Mouse (Mus musculus) bone marrow macrophage, adult 2 months (primary cell): ENCODE results near the gene Ctsf.

Experiments
- CTCF ChIP-seq: IDR thresholded peaks from 2 replicates; pipeline ENCODE4 v1.5.1; 2012; ENCODE audit warnings: low read depth, mild to moderate bottlenecking, low read length, moderate library complexity
- POLR2A ChIP-seq: IDR thresholded peaks from 2 replicates; pipeline ENCODE4 v1.6.1; 2012; ENCODE audit warnings: mild to moderate bottlenecking, low read depth, low read length, borderline replicate concordance

- no peak for TF ChIP-seq CTCF
- TF ChIP-seq POLR2A = no peak
These were observed 15.8 kb upstream of the Ctsf start, which contains the start of the genes Ccs and Ccdc87 for GRCm38 (mm10) chr19:4839149-4839548.
